Mouse (Mus musculus) liver, embryonic 18 days (tissue): Measurements from ENCODE around the gene Usp49. TPM values are rescaled to one million over a fixed set of nuclear protein-coding genes. Genes with fewer than 3 reads are reported as not detected.

Experiments
- polyA plus RNA-seq: library from polyadenylated mRNA; depleted of rRNA; stranded (reverse); fragments of >200 nt; gene quantifications from 2 replicates; pipeline ENCODE4 v1.2.3, GENCODE M21; 2012; rRNA removed

Gene Usp49
- 3.5 and 3.8 TPM in 2 replicates for polyA plus RNA-seq

DNA sequence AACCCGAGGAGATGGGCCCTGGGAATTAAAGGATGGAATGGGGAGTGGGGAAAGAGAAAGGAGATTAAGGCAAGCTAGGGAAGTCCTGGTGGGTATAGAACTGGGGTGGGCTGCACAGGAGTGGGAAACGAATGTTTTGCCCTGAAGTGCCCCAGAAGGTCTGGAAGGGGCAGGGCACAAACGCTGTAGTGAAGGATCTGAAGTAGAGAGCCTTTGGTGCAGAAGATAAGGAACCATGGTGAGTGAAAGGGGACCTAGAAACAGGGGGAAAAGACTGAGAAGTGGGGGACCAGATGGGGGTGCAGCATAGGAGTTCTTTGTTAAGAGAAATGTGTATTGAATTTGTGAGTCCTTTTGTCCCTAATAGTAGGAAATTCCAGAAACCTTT is at the start of gene Usp49:
Usp49 (plus strand) TSS at position 13 of the 388 bp plus-strand sequence.

DNA sequence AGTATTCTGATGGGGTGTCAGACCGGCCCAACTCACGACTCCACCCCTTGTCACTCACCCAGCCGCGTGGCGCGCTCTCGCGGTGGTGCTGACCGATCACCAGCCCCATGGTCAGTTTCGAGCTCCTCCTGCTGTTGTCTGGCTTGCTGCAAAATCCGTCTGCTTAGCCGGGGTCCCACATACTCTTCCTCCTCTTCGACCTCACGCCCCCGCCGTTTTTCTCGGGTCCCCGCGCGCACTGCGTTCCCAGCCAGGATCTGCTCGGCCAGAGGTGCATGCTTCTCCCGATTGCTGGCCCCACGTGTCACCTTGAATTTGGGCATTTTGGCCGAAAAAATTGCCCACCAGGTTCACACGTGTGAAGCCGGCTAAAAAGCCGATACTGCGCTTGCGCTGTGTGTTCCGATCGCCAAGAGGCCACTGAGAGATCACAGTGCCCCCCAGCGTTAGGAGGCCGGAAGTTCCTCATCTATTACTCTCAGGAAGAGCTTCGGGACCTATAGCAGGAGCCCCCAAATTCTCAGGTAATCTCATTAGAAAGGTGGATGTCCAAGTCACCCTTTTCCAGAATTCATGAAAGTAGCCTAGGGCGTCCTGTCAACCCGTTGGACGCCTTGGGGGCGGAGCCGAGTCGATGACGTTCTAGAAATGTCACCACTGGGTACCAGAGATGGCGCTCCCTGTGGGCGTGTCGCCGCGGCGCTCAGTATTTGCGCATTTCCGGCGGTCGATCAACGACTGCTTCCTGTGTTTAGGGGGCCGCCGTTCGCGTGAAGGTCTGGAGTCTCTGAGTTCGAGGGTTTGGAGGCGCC is 19.4 kb upstream of the Usp49 start, which contains the start of the genes Bysl, Med20 and Gm20517:
Bysl (minus strand) TSS at position 644 of the 812 bp plus-strand sequence.
Med20 (plus strand) TSS at position 734 of the 812 bp plus-strand sequence.
Gm20517 (plus strand) TSS at position 741 of the 812 bp plus-strand sequence.

DNA sequence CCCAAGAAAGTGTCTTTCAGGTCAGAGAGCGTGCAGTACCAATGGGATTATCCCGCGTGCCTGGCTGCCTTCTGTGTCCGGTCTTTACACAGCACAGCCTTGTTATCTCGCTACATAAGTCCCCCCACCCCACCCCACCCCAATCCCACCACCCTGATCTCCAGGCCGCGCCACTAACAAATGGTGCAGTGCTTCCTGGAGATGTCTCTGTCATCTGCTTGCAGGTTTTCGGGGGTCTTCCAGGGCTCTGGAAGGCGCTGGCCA is 57.8 kb downstream of the Usp49 start, which contains the start of gene Tomm6:
Tomm6 (minus strand) TSS at position 43 of the 264 bp plus-strand sequence.

DNA sequence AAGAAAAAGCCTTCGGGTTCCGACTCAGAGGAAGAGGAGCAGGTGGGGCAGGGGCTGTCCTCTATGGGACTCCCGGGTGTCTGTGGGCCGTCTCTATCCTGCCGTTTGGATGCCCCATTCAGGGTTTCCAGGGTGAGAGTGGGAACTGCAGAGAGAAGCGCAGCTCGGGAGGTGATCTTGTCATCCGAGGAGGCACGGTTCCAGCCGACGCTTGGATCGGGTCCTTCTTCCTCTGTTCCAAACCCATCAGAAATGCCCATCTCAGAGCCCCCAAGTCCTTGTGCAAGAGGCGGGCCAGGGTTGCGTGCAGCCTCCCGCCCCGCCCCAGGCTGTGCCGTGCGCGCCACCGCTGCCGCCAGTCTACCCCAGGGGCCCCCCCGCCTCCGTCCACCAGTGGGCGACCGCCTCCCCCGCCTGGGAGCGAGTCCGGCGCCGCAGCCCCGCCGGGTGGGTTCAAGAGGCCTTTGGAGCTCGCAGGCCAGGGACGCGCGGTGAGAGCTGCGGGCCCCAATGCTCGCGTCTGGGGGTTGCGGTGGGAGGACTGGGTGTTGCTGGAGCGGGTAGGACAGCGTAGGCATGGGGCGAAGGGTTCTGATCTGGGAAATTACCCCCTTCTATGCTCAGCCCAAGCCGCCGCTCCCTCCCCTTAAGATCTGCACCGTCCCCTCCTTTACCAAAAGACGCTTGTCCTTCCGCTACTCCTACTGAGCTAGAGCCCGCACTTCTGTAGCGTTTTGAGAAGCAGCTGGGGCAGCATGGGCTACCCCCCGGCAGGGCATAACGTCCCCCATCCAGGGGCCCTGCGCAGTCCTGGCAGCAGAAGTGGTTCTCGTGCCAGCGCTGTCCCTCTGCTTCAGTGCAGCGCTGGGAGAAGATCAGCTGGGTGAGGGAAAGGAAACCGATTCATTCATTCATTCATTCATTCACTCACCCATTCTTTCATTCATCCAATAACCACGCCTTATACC is 58.4 kb downstream of the Usp49 start, which contains the start of gene Frs3:
Frs3 (plus strand) TSS at position 423 of the 968 bp plus-strand sequence.

DNA sequence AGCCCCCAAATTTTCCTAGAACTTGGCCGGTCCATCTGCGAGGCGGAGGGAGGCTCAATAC is 63.8 kb downstream of the Usp49 start, which contains the start of gene Gm21981:
Gm21981 (minus strand) TSS at position 14 of the 61 bp plus-strand sequence.

GRCm38 (mm10) chr17:47694503-47695336 is 64.2 kb downstream of the Usp49 start, which contains the start of gene Prickle4:
Prickle4 (minus strand) TSS chr17:47694736.

DNA sequence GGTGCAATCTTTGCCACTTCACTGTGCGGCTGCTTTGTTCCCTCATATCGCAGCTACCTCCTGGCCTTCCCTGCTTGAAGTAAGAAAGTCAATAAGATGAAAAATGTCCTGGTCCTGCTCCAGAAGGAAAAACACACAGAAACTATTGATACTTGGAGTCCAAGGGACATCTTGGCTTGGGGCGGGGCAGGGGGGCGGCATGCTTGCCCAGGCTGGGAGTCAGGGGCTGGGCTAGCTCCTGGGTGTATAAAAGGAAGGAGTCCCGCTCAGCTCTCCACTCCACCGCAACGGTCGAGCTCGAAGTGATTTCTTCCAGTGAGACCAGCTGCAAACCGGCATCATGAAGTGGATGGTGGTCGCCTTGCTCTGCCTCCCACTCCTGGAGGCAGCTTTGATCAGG is 96.1 kb downstream of the Usp49 start, which contains the start of gene Pgc:
Pgc (plus strand) TSS at position 277 of the 400 bp plus-strand sequence.

Other genes with a start within 250 kb of the Usp49 start
- gene Guca1b, start 245.3 kb upstream of the Usp49 start, polyA plus RNA-seq: 0.38 and 0.48 TPM in 2 replicates
- gene Guca1a, start 230.1 kb upstream of the Usp49 start, polyA plus RNA-seq: 1.3 and 1.7 TPM in 2 replicates
- gene AI661453, start 194.1 kb upstream of the Usp49 start, polyA plus RNA-seq: 2.0 and 2.2 TPM in 2 replicates
- 3.6 and 3.7 TPM in 2 replicates for gene 1700001C19Rik, start 193.3 kb upstream of the Usp49 start, polyA plus RNA-seq
- 13.0 and 14.1 TPM in 2 replicates for gene Taf8, start 128.4 kb upstream of the Usp49 start, polyA plus RNA-seq
- 130 and 132 TPM in 2 replicates for gene Ccnd3, start 125.6 kb upstream of the Usp49 start, polyA plus RNA-seq
- 6.1 and 6.2 TPM in 2 replicates for gene Bysl, start 19.2 kb upstream of the Usp49 start, polyA plus RNA-seq
- 19.4 and 20.9 TPM in 2 replicates for gene Med20, start 19.1 kb upstream of the Usp49 start, polyA plus RNA-seq
- gene Gm20517, start 19.1 kb upstream of the Usp49 start, polyA plus RNA-seq: 0.40 and 0.60 TPM in 2 replicates
- gene Tomm6, start 57.7 kb downstream of the Usp49 start, polyA plus RNA-seq: 51.4 and 52.0 TPM in 2 replicates
- gene Frs3, start 58.3 kb downstream of the Usp49 start, polyA plus RNA-seq: 2.8 and 2.9 TPM in 2 replicates
- 0.29 and 0.32 TPM in 2 replicates for gene Gm21981, start 63.8 kb downstream of the Usp49 start, polyA plus RNA-seq
- gene Prickle4, start 64.0 kb downstream of the Usp49 start, polyA plus RNA-seq: 0.06 and 0.16 TPM in 2 replicates
- gene Pgc, start 96.2 kb downstream of the Usp49 start, polyA plus RNA-seq: 0.02 TPM in 2 replicates
- gene Tfeb, start 106.3 kb downstream of the Usp49 start, polyA plus RNA-seq: 3.9 and 4.7 TPM in 2 replicates
- gene Mdfi, start 204.0 kb downstream of the Usp49 start, polyA plus RNA-seq: 10.9 and 14.0 TPM in 2 replicates